Mouse (Mus musculus): ENCODE measurements around the gene Dnajb11.
A peak's percentile ranks its signal among the peaks of the same experiment; 100 is the strongest.

Gene Dnajb11

GRCm38 (mm10) chr16:22881487-22881886, 23.8 kb downstream of the Dnajb11 start:
- no peak for DNase-seq (ENCODE audit: low spot score)

- no peak for DNase-seq (ENCODE audit: low spot score)
Measured at GRCm38 (mm10) chr16:22883441-22883840, 25.8 kb downstream of the Dnajb11 start.

- DNase-seq (ENCODE audit: low spot score) = no peak
Measured at GRCm38 (mm10) chr16:22885356-22885755, 27.7 kb downstream of the Dnajb11 start.

- no peak for DNase-seq (ENCODE audit: low spot score)
Measured at GRCm38 (mm10) chr16:22886726-22887125, 29.1 kb downstream of the Dnajb11 start.

- no peak for DNase-seq (ENCODE audit: low spot score)
Measured at GRCm38 (mm10) chr16:22888835-22889234, 31.2 kb downstream of the Dnajb11 start.

- no peak for DNase-seq (ENCODE audit: low spot score)
Measured at GRCm38 (mm10) chr16:22889716-22890115, 32.1 kb downstream of the Dnajb11 start.

GRCm38 (mm10) chr16:22890683-22891510, 33.3 kb downstream of the Dnajb11 start, which contains the start of gene Ahsg:
TSS of gene Ahsg (plus strand) at chr16:22891277.
- no peak for DNase-seq (ENCODE audit: low spot score)

GRCm38 (mm10) chr16:22891733-22892154, 34.1 kb downstream of the Dnajb11 start:
- no peak for DNase-seq (ENCODE audit: low spot score)

- no peak for DNase-seq (ENCODE audit: low spot score)
Measured at GRCm38 (mm10) chr16:22894095-22894494, 36.5 kb downstream of the Dnajb11 start.

GRCm38 (mm10) chr16:22896618-22897017, 39.0 kb downstream of the Dnajb11 start:
- no peak for DNase-seq (ENCODE audit: low spot score)

- DNase-seq (ENCODE audit: low spot score) = no peak
Measured at GRCm38 (mm10) chr16:22899346-22899745, 41.7 kb downstream of the Dnajb11 start.

GRCm38 (mm10) chr16:22899866-22900570, 42.4 kb downstream of the Dnajb11 start:
- no peak for DNase-seq (ENCODE audit: low spot score)

GRCm38 (mm10) chr16:22901326-22901725, 43.7 kb downstream of the Dnajb11 start:
- DNase-seq (ENCODE audit: low spot score) = no peak

GRCm38 (mm10) chr16:22909290-22909689, 51.6 kb downstream of the Dnajb11 start:
- DNase-seq (ENCODE audit: low spot score) = no peak

GRCm38 (mm10) chr16:22911986-22912385, 54.3 kb downstream of the Dnajb11 start:
- DNase-seq (ENCODE audit: low spot score) = no peak

- DNase-seq (ENCODE audit: low spot score) = no peak
Measured at GRCm38 (mm10) chr16:22912886-22913285, 55.2 kb downstream of the Dnajb11 start.

GRCm38 (mm10) chr16:22914276-22914675, 56.6 kb downstream of the Dnajb11 start:
- DNase-seq (ENCODE audit: low spot score) = no peak

GRCm38 (mm10) chr16:22918034-22918433, 60.4 kb downstream of the Dnajb11 start, which contains the start of gene Fetub:
TSS of gene Fetub (plus strand) at chr16:22918334.
- DNase-seq (ENCODE audit: low spot score) = no peak

GRCm38 (mm10) chr16:22918664-22919312, 61.1 kb downstream of the Dnajb11 start:
- DNase-seq (ENCODE audit: low spot score) = no peak

GRCm38 (mm10) chr16:22919971-22920854, 62.6 kb downstream of the Dnajb11 start:
- peak; percentile 30 for DNase-seq (ENCODE audit: low spot score)

GRCm38 (mm10) chr16:22921761-22922160, 64.1 kb downstream of the Dnajb11 start:
- DNase-seq (ENCODE audit: low spot score) = no peak

GRCm38 (mm10) chr16:22922433-22922832, 64.8 kb downstream of the Dnajb11 start:
- DNase-seq (ENCODE audit: low spot score) = no peak
